ENCODE assay signal across 8 mouse cellular contexts in genomic region chr5:106574560-106574946, GRCm38 (mm10). TPM values are rescaled to one million over a fixed set of nuclear protein-coding genes. Genes with fewer than 3 reads are reported as not detected.
DNase-seq lines count a peak whose midpoint lies in the region; ATAC-seq lines count a peak whose summit lies in the region.

No protein-coding gene starts in this region.

- no peak overlapping the region for H3K27ac ChIP-seq in intestine, embryonic 14.5 days (ENCODE audit: low read depth)

- no peaks in the 10 kb centered on the region for H3K36me3 ChIP-seq in intestine, embryonic 14.5 days (ENCODE audit: control insufficient read depth, insufficient read depth, low read length)

- H3K4me2 ChIP-seq in intestine, embryonic 14.5 days (ENCODE audit: low read length) = peak overlapping the region; percentile 100

- intact Hi-C loops in left cerebral cortex, postnatal 10 days (cut with DNase I) = loop anchor here (5.0 kb wide), 1 partner anchor 107 kb away; no protein-coding TSS in a partner anchor

- H3K9me3 ChIP-seq in intestine, embryonic 14.5 days (ENCODE audit: control insufficient read depth, low read length) = no peaks in the 10 kb centered on the region

- ATAC-seq in intestine, embryonic 14.5 days (replicated peaks; ENCODE audit: low FRiP score, low TSS enrichment, low read depth) = peak; percentile 94
- peak; percentile 98 for ATAC-seq in megakaryocyte progenitor cell, adult 5-6 weeks (replicated peaks; ENCODE audit: poor library complexity)

- peak overlapping the region; percentile 51 for H3K9ac ChIP-seq in intestine, embryonic 14.5 days (ENCODE audit: low read length)

- H3K4me1 ChIP-seq in intestine, embryonic 14.5 days (replicated peaks; ENCODE audit: control insufficient read depth, insufficient read depth, low read length) = no peaks in the 10 kb centered on the region

- under 1% methylated on average over 45 of the region's 45 CpGs for WGBS in intestine, embryonic 14.5 days

- peak; percentile 65 for DNase-seq in adrenal gland, adult 8-10 months
- peak; percentile 69 for DNase-seq in embryo, embryonic 11.5 days (ENCODE audit: low read depth, low spot score)
- peak; percentile 75 for DNase-seq in gastrocnemius, postnatal 25 days
- DNase-seq in intestine, embryonic 14.5 days (ENCODE audit: low spot score) = peak; percentile 96
- DNase-seq in left cerebral cortex, postnatal 10 days (ENCODE audit: extremely low spot score in 1 of 2, low spot score in 2 of 2) = peak; percentile 69 to 86
- peak; percentile 86 to 88 for DNase-seq in right cerebral cortex, postnatal 10 days (ENCODE audit: low spot score in 2 of 2)
- DNase-seq in urinary bladder, postnatal 10 days (ENCODE audit: low spot score) = peak; percentile 29

- peak overlapping the region; percentile 56 for H3K4me3 ChIP-seq in intestine, embryonic 14.5 days (ENCODE audit: low read depth, low read length)

- peaks cover 22% of the 10 kb centered on the region for H3K27me3 ChIP-seq in intestine, embryonic 14.5 days (replicated peaks; ENCODE audit: control insufficient read depth, insufficient read depth, low read length)

RNA-seq across cellular contexts. Expression of gene Gm17304, which starts 34.3 kb away (rescaled TPM):
- total RNA-seq in adrenal gland, adult 8-10 months (2022) = not detected
- not detected for total RNA-seq in gastrocnemius, postnatal 25 days (2021)
- polyA plus RNA-seq in intestine, embryonic 14.5 days (2014; fragmentation: Nextera tagmentation; extraction: Ambion mirVana) = not detected in 2 replicates
- total RNA-seq in left cerebral cortex, postnatal 10 days (2021) = not detected
- not detected in 2 replicates for total RNA-seq in megakaryocyte progenitor cell, adult 5-6 weeks (2015)
- total RNA-seq in megakaryocyte progenitor cell, adult 5-6 weeks (2017) = not detected in 2 replicates

Comparison
In these comparisons a context has a peak if more than half of its experiments do, and no peak if none do; other contexts are left out.
1. DNase-seq: peak in every context shown above with its lines; median percentile 96 in intestine, embryonic 14.5 days; 87 in right cerebral cortex, postnatal 10 days; 78 in left cerebral cortex, postnatal 10 days; 75 in gastrocnemius, postnatal 25 days; 69 in embryo, embryonic 11.5 days; 65 in adrenal gland, adult 8-10 months; 29 in urinary bladder, postnatal 10 days.